Mouse (Mus musculus): ENCODE results near the gene Nfkbia.

The Nfkbia gene

DNA sequence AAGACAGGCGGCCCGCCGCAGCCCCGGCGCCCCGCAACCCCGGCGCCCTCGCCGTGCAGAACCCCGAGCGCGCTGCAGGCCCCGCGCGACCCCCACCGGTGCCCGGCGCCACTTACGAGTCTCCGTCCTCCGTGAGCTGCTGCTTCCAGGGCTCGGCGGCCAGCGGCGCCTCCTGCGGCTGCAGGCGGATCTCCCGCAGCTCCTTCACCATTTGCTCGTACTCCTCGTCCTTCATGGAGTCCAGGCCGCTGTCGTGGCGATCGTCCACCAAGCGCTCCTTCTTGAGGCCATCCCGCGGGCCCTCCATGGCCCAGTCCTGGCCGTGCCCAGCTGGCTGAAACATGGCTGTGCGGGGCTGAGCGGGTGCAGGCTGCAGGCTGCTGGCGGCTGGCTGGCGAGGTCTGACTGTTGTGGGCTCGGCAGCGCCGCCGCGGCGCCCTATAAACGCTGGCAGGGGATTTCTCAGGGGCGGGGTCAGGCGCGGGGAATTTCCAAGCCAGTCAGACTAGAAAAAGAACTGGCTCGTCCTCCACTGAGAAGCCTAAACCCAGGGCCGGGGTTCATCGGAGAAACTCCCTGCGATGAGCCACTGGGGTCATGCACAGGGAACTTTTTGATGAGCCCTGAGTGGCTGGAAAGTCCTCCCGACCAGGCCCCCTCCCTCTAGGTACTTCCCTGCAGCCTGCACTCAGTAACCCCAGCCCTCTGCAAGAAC lies at the start of gene Nfkbia:
TSS of gene Nfkbia (minus strand) at position 464 of the 715 bp plus-strand sequence.
- peak; percentile 94 to 95 for DNase-seq

DNA sequence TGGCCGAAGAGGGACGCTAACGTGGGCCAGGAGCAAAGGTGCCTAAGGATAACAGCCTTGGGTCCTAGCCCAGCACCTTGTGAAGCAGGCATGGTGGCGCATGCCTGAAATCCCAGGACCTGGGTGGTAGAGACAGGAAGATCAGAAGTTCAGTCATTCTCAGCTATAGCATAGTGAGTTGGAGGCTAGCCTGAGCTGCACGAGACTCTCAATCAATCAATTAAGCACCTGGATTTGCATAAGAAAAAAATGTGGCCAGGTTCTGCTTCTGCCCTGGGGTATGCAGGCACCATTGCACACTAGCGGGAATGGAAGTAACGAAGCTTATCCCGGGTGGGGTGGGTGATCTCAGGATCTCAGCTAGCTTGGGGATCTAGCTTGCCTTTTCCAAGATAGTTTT lies 46.7 kb upstream of the Nfkbia start:
- DNase-seq: no peak

DNA sequence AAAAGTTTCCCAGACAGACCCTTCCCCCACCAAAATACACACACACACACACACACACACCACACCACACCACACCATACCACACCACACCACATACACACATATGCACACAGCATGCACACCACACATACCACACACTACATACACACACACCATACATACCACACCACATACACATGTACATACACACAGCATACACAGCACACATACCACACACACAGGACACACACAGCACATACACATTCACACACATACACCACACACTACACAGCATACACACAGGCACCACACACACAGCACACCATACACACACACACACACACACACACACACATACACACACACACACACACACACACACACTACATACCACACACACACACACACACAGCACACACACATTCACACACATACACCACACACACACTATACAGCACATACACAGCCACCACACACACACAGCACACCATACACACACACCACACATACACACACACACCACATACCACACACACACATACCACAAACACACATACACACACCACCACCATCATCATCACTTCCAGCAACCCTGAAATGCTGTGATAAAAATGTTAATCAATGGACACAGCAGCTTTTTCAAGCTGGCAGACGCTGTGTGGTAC lies 46.0 kb upstream of the Nfkbia start:
- DNase-seq: no peak

DNA sequence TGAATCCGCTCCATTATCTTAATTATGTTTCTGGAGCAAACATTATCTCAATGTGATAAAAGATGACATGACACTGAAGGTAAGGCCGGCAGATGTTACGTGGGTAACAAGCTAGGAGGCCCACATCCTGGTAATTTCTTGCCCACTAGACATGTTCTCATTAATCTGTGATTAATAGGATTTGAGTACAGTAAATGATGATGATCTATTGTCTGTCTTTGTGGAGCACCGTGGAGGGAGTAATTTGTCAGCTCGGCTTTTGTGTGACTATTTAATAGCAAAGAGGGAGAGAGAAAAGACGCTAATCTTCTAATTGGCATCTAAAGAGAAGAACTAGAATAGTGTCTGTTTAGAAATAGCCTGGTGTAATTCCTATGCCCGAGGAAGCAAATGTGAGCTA lies 45.3 kb upstream of the Nfkbia start:
- DNase-seq: no peak

DNA sequence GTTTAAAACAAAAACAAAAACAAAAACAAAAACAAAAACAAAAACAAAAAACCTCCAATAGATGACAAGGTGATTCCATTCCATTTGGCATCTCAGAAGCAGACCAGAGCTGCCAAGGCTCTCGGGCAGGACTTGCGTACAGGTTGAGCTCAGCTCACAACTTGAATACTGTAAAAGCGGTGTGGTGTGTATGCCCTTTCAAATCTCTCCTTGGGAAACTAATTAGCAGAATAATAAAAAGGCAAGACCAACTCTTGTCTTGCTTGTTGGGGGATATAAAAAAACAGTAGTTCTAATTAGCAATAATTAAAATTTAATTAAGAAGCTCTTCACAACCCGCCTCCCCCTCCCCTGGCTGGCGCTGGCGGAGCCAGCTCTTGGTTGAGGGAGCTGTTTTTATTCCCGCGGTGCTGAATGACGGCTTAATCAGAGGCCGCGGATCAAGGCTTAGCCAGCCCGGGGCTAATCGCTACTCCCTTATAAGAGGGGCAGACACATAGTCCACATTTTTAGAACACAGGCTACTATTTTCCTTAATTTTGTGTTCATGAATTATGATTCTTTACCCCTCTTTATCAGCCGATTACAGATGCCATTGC lies 44.2 kb upstream of the Nfkbia start:
- no peak for DNase-seq

DNA sequence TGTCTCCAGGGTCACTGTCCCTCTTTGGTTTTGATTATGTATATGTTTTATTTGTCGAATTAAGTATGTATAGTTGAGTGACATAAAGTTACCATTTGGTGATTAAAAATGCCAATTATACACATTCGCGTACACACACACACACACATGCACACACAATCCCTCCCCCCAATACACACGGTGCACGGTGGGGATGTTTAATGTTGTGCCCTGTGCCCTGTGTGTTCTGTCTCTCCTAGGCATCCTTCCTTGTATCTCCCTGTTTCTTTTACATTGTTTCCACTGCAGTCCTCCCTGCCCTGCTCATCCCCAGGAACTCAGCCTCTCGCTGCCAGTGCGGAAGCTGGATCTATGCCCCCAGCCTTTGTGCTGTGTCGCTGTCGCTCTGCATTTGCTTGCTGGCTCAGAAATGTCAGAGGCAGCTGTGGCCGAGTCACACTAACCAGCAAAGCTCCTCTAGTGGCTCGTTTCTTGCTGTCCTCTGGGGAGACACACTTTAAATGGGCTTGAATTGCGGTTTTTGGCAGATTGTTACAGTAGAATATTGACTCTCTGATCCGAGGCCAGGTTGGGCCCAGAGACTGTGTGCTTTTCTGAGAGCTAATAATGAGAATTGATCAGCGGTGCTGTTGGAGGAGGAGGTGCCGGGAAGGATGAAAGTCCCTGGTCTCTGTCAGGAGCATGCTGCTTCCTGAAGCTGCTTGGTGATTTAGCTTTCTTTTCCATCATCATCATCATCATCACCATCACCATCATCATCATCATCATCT lies 34.7 kb upstream of the Nfkbia start:
- no peak for DNase-seq

DNA sequence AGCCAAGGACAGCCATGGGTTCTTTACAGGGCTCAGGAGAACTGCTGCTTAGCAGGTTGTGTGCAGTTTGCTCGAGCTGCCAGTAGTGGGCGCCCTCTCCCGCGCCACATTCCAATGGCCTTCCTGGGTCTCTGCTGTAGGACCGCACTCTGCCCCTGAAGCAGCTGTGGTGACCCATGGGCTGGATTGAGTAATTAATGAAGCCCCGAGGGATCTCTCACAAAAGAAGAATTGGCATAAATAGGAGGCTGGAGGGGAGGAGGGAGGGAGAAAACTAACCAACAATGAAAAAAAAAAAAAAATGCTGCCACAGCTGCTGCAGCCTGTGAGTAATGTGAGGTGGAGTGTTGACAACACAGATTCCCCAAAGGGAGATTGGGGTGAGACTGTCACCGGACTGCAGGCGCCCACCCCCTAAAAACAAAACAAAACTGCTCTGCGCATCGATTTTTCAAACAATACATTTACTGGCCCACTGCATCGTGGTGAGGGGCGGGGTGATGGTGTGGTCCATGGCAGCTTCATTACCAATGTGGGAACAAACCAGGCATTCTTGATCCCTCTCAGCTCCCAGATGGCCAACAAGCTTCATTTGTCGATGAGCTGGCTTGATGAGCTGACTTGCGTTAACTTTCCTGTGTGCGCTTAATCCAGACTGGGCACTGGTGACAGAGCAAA lies 25.8 kb upstream of the Nfkbia start:
- DNase-seq: no peak

DNA sequence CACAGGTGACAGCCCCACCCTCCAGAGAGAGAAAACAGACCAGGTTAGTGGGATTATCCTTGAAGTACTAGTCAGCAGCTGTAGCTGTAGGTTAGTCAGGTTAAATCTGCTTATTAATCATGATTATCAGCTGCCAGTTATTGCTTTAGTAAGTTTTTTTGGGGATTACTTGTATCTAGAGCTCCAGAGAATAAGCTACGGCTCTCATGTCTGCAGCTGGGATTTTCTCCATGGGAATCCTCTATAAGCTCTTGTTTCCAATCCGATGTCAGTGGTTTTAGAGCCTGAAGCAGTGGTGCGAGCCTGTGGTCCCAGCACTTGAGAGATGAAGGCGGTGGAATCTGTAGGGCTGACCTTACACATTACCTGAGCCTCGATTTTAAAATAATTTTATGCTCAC lies 16.4 kb upstream of the Nfkbia start:
- DNase-seq: no peak

DNA sequence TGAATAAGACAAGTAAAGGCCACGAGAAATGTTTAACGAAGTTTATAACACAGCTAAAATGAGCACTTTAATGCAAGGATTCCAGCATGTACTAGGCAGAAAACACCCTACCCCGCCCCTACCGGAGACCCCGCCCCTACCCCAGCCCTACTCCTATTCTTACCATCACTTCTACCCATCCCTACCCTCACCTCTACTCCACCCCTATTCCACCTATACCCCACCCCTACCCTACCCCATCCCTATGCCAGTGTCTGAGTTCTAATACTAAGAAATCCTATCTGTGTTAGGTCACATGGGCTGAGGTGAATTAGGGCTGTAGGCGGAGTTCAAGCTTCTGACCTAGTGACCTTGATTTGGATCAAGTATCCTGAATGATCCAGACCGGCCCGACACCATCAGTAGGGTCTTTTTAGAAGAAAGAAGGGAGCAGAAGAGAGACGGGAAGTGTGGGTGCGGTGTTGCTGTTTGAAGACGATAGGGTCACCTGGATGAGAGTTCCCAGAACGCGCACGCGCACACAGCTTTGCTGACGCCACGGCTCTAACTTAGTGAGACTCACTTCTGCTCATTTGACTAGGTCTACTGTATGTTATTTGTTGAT lies 15.0 kb upstream of the Nfkbia start:
- no peak for DNase-seq

DNA sequence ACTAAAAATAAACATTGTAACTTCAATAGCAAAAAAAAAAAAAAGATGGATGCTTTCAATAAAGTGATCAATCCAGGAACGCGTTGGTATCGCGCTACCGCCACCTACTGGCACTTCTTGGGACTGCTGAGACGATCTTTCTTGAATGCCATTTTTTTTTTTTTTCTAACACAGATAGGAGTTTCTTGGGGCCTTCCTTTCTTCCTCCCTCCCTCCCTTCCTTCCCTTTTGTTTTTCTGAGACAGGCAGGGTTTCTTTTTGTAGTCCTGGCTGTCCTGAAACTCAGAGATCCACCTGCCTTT lies 13.5 kb upstream of the Nfkbia start:
- peak in 1 of 2 experiments; percentile 71 for DNase-seq

DNA sequence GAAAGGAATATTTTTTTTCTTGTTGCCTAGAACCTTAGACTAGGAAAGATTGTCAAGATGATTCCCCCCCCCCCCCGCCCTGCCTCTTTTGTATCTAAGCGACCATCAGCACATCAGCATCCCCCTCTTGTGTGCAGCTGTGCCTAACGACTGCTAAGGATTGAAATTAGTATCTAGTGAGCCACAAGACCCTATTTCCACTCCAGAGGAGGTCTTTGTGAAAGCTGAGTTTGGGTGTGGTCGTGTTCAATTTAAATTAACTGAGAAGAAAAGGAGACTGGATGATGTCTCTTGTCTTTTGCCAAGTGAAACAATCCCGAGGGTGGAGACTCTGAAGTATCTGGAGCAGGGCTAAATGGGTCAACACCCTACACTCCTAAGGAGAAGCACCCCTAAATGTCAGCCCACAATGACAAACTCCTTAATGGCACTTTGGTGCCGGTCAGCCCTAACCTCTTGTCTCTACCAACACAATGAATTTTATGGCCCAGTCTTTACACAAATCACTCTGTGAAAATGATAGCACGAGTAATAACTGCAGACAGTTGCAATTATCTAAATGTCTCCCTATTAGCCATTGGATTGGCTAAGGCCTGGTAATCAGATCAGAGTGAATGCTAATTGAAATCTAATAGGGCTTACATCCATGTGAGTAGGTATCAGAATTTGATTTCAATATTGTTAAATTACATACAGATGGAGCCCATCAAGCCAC lies 13.0 kb upstream of the Nfkbia start:
- DNase-seq: no peak

DNA sequence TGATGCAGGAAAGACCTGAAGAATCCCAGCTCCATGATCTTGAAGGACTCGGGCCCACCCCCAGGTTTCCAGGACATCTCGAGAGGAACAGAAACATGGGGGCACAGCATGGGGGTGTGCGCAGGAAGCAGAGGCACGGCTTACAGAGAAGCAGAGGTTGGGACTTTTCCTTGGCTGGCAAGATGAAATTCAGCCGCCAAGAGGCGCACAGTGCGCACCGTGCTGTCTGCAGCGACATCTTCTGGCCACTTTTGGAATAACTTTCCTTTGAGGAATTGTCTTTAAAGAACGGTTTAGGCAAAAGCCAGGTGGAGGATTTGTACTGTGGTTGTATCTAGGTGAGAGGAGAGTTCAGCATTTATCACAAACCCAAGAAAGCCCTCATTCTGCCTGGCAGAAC lies 6.6 kb upstream of the Nfkbia start:
- DNase-seq: peak; percentile 45 to 76

DNA sequence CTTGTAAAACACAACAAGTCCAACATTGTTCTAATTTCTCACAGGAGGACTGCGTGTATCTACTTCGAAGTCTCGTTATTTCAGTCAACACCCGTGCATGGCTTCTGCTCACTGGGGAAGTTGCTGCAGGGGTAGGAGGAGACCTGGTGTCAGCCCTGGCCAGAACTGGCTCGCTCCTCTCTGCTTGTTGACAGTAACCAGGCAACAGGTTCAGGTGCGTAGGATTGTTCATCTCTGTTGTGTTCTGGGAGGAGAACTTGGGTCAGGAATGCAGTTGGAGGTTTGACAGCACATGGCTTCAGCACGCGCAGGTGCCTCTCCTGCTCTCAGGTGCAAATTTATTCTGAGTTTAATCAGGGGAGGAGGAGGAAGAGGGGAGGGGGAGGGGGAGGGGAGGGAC lies 5.3 kb upstream of the Nfkbia start:
- DNase-seq: no peak

DNA sequence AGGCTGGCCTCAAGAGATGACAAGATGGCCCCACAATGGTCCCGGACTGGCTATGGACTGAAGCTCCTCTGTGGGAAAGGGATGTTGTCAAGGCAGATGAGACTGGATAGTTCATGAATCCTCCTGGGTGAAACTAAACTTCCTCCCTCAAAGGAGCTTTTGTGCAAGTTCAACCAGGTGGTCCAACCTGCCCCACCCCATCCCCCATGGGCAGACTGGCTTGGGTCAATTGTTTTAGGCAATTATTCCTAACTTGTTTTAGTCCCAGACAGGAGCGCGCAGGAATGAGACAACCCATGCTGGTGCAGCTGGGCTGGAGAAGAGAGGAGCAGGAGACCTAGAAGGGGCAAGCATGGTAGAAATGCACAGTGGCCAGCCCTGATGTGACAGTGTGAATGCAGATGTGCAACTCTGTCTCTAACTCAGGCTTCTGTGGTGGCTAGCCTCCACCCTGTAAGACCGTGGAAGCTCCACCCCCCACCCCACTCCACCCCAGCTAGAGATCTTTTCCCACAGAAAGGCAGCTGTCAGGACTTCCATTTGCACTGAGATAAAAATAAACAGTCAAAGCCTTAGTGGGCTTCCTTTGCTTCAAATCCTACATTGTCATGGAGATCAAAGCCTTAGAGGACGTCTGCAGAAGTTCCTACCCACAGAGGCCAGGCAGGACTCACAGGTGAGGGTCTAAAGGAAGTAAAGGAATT lies 3.6 kb upstream of the Nfkbia start:
- no peak for DNase-seq

DNA sequence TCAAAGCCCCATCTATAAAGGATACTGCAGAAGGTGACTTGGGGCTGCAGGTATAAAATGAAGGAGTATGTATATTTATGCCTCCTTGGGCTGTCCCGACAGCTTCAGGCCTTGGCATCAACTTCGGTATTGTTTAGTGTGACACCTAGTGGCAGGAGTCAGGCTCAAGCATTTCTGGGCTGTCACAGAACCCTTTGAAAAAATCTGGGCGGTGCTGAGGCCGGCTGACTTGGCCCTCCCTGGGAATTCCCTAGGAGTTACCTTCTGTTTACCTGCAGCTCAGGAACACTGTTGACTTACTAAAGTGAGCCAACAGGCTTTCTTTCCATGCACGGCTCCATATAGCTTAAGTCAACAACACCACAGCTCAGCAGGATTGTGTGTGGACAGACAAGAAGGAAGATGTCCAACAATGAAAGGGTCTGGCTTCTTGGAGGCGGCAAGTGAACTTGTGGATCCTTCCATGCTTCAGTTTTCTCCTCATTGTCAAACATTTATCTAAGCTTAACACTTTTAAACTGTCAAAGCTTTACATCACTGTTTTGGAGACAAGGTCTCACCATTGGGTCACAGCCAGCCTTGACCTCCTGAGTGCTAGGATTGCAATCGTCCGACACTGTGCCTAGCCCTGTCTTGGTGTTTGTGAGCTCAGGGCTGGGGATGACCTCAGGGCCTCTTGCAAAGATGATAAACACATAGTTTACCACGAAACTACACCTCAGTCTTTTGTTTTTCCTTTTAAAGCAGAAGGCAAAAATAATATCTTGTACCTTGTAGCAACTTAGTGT lies 2.9 kb upstream of the Nfkbia start:
- DNase-seq: peak; percentile 50 to 60

DNA sequence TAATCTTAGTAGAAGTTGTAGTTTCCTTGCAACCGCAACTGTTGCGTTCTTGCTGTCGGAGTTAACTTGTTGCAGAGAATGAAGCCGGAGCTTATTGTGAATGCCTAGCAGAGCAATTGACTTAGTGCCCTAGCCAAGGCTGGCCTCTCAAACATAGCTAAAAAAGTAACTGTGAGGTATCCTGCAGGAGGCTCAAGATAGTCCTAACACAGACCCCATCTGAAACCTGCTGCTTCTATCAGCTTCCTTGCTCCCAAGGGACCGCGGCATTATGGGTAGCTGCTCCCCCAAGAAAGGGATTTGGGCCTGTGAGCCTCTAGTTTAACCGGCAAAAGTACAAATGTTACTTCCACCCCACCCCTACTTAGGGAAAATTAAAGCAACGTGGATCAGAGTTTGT lies 934 bp upstream of the Nfkbia start:
- DNase-seq: peak in 1 of 2 experiments; percentile 17

DNA sequence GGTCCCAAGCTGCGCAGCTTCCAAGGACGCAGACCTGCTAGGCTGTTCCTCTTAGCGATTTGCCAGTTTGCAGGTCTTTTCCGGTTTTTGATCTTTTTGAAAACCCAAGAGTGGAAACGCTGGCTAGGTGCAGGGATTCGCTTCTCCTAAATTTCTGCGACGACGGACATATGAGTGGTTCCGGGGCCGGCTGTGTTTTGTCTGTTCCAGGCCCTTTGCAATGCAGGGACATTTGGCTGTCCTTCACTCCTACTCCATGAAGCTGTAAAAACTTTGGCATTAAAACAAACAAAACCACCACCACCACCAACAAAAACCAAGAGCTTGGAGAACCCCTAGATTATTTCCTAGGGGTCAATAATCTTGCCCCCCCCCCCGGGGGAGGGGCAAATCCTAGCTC lies 494 bp upstream of the Nfkbia start:
- DNase-seq: no peak

DNA sequence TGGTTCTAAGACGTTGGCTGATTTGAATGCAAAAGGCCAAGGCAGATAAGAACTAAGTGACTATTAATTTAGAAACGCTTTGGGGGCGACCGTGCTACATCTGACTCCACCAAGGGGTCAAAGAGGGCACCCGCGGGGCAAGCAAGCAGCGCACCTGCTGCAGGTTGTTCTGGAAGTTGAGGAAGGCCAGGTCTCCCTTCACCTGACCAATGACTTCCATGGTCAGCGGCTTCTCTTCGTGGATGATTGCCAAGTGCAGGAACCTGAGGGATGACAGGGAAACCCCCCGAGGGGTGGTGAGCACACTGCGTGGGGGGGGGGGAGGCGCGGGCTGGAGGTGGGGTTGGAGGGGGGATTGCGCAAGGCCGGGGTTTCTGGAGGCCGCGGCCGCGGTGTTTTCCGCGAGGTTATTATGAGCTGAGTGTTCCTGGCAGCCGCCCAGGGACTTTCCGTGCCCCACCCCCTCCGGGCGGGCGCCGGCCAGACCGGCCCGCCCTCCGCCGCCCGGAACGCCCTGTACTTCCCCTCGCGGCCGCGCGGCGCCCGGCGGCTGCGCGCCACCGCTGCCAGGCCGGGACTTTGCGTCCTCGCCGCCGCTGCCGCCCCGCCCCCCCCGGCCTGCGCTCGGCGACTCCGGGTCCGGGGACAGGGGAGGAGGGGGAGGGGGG lies 797 bp downstream of the Nfkbia start:
- DNase-seq: peak; percentile 96 to 98

DNA sequence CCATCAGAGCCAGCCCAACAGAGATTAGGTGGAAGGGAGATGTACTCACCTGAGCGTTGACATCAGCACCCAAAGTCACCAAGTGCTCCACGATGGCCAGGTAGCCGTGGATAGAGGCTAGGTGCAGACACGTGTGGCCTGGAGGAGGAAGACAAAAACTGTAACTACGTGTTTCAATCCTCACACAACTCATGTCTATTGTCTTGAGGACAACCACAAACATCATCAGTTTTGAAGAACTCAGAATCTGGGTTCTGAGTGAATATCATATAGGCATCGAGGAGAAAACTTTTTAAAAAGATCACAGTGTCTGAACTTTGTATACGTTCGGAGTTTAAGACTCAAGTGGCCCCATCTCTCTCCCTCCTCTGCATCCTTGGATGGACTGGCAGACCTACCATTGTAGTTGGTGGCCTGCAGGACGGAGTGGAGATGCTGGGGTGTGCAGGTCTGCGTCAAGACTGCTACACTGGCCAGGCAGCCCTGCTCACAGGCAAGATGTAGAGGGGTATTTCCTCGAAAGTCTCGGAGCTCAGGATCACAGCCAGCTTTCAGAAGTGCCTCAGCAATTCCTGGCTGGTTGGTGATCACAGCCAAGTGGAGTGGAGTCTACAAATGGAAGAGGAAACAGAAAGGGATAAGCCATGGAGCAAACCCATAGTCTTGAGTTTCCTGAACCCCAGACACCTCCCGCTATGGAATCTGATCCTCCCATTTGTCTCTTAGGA lies 1.6 kb downstream of the Nfkbia start:
- DNase-seq: peak in 1 of 2 experiments; percentile 26
